Mouse (Mus musculus) retina, adult 2 months (tissue): ENCODE data around the gene Edil3.
"Not testable (repeated sequence)": the region's sequence is repeated elsewhere in the genome, so short reads cannot be mapped to it uniquely, and the experiment has no call there.

Source experiments
- DNase-seq: peaks from one replicate; pipeline ENCODE4 v3.0.0-alpha.2; 2012; ENCODE audit warnings: low read depth, low spot score

Edil3 gene

DNA sequence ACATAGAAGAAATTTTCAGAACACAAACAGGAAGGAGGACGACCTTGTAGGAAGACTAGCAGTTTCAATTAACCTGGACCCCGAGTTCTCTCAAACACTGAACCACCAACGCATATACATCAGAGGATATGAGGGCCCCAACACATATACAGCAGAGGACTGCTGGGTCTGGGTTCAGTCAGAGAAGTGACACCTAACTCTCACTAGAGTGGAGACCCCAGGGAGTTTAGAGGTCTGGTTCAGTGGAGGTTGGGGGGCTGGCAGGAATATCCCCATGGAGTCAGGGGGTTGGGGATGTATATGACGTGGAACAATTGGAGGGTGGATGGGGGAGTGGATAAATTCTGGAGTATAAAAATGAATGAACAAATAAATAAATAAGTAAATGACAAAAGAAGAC is 151.1 kb downstream of the Edil3 start:
- no peak for DNase-seq

DNA sequence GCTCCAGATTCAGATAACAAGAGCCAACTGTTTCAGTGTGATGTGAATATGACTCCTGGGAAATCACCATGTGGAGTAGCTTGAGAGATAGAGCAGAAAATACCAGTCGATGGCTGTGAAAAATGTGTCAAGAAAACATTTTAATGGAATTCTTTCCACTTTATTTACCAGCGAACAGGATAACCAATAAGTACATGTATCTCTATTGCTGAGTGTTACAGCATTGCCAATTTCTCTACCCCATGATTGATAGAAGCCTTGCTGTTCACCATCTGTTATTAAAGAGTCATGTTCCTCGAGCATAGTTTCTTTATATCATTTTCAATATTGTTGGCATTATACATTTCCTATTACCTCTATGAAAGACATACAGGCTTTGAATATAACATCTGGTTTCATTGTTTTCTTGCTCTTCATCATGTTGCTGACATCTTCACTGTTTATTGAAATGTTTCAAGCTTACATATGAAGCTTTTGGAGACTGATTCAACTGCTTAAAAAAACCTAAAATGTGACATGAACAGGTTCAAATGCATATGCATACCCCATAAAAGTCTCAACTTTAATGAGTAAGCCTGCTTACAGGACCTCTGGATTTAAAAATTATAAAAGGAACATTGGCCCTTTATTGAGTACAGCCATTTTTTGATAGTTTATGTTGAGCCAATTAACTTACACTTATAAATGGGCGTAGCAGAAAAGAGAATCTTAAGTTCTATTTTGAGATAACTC is 186.6 kb downstream of the Edil3 start:
- DNase-seq = no peak

DNA sequence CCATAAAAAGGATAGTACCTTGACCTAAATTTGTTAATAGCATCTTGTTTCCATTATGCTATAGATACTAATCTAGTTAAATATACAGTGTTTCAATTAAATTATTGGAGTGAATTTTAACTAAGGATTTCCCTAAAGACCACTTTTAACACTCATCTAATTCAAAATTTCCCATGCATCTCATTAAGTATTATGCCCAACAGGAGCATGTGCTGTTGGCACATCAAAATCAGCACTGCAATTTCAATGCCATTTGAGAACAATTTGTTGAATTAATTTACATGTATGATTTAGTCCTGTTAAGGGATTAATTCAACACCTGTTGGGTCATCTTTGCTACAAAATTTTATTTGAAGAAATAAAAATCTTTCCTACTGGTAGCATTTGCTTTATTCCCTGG is 191.2 kb downstream of the Edil3 start:
- no peak for DNase-seq

DNA sequence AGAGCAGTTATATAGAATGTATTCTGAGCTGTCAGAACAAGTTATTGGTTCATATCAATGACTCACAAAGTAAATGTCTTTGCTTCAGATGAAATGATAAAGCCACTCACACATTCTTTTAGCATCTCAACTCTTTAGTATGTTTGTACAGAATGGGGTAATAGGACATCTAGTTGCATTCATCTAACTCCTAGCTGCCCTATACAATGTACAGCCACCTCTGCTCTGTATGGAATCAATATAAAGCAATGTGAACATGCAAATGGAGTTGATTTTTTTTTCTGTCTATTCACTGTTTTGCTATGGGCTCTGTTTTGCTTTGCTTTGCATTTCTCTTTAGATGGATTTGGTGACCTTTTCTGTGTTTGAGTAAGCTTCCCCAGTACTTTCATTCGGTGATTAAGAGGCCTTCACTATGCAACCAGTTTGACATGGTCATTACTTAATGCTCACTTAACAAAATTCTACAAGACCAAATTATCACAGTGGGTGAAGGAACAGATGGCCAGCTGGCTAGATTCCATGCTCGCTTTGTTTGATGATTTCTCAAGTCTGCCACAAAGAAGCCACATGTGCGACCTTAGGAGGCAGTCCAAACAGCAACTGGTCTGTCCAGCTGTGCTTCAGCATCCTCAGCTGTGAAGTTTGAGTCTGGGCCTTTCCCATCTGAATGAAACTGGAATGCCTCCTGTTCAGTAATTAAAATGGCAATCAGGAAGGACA is 208.7 kb downstream of the Edil3 start:
- DNase-seq = no peak

DNA sequence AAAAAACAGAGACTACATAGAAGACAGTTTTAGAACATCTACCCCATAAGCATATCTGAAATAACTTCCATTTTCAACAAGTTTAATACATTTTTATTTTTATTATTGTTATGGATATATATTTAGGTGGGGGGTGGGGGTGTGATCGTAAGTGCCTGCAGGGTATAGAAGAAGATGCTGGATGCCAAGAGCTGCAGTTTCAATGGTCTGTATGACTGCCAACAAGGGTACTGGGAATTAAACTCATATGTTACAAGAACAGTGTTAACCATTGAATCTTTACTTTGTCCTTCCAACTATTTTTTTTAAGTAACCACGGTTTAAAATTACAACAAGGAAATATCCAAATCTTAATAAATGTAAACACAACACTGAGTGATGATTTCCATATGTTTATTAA is 214.4 kb downstream of the Edil3 start:
- DNase-seq = no peak

DNA sequence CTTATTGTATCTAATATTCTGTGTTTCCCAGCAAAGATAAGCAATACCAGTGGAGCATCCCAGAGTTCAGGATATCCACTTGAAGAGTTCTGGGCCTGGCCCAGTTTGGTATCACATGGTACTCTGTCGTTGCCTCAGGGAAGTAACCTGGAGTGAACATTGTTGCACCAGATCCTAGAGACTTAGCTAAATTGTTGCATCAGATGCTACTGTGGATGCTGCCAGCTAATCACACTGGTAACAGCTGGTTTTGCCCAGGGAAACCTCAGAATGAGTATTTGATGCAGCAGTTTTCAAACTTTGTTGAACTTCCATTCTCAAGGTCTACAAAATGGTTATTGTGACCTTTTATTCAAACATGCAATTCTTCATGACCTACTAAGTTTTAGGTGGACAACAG is 220.2 kb downstream of the Edil3 start:
- DNase-seq = no peak

DNA sequence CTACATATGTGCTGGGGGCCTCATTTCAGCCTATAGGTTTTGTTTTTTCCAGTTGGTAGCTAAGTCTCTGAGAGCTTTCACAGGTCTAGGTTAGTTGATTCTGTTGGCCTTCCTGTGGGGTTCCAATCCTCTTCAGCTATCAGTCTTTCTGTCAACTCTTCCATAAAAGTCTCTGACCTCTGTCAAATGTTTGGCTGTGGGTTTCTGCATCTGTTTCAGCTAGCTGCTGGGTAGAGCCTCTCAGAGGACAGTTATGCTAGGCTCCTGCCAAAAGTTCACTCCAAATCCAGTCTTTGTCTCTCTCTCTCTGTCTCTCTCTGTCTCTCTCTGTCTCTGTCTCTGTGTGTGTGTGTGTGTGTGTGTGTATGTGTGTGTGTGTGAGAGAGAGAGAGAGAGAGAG is 248.9 kb downstream of the Edil3 start:
- not testable (repeated sequence) for DNase-seq

DNA sequence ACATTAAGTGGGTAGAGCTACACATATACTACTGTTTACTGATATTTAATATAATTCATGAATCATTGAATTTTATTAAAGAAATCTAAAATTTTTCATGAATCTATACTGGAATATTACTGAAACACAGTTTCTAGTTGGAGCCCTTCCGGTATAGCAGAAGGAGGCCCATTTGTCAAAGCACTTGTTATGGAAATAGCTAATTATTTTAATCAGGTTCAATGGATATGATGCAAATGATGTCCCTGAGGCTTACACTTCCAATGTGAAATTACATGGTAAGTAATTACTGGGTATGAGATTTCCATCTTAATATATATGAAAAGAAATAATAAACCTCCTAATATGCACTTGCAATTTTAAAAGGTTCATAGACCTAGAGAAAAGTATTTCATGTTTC is 254.9 kb downstream of the Edil3 start:
- DNase-seq = no peak

DNA sequence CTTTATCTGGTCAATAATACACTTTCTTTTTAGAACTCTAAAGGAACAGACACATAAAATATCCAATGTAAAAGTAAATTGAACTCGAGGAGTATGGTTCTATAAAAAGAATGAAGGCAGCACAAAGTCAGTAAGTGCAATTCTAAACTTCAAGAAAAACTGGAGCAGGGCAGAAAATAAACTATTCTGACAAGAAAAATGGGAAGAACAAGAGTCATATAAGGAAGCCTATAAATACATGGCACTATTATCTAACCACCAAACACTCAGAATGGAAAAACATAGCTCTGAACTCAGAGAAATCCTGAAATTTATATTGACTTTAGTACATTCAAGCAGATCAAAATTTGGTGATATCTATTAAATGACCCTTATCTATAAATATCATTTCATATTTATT is 284.6 kb downstream of the Edil3 start:
- DNase-seq = no peak

DNA sequence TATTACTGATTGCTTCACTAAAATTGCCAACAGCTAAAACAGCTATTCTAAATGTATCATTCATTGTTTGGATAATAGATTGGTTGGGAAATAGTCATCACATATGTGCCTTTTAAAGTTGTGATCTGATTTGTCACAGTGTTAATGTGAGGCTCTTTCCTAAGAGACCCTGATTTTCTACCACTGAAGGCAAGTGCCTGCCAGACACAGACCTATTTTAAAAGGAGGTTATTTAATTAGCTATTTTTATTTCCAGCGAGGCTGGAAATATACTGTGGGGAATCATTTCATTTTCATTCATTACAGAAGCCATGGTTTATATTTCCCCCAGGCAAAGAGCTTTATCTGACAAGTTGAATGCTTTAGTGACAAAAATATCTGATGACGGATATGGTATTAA is 296.3 kb downstream of the Edil3 start:
- no peak for DNase-seq

DNA sequence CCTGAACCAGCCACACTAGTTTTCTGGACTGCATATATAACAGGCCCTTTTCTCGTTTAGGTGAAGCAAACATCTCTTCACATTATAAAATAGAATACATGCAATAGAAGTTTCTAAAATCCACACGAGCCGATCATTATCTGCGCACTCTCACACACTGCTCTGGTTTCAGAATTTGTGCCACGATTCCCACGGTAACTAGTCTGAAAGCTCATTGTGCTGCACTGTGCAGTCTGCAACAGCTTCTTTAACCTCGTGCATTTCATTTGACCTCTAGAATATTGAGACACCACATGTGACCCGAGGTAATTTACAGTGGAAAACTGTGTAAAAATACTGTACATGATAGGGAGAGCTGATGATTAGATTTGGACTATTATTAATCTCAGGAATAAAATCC is 298.5 kb downstream of the Edil3 start:
- DNase-seq = no peak

DNA sequence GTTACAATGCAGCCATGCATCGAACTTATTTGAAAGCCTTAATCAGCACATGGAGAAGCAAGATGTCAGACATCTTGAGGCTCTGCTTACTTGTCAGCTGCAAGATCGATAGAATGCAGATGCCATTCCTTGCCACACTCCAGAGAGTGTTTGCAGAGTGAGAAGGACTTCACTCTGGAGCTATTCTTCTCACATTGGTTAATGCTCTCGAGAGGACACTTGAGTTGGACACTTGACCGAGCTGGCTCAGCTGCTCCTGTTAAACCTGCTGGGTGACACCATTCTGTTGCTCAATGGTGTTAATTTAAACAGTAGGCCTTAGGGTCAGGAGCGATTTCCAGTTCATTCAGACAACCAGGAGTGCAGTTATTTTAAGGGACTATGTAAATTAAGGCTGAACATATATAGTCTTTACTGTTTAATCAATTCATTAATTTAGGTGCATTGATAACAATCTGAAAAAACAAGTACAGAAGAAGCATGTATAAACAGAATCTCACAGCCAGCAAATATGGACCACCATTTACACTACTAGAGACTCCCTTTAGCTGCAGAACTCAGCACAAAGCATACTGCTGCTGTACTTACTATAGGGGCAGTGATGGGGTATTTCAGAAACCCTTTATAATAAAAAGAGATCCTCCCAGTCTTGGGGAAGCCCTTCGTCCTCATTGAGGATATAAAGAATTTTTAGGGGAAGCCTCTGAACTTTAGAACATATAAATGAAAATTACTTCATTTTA is 301.4 kb downstream of the Edil3 start:
- no peak for DNase-seq

DNA sequence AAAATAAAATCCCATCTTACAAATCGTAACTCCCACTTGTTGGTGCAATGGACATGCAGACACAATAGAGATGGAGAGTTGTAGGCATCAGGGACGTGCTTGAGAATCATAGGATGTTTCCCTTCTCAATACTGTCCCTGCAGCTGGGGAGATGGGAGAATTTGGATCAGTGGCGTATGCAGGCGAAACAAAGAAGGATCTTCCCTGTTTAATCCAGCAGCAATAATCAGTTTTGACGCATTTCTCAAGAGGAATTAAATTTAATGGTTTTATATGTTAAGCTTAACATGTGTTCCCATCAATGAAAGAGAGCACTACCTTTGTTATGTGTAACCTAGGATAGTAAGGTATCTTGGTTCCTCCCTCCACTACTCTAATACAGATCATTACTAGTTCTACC is 302.1 kb downstream of the Edil3 start:
- no peak for DNase-seq

DNA sequence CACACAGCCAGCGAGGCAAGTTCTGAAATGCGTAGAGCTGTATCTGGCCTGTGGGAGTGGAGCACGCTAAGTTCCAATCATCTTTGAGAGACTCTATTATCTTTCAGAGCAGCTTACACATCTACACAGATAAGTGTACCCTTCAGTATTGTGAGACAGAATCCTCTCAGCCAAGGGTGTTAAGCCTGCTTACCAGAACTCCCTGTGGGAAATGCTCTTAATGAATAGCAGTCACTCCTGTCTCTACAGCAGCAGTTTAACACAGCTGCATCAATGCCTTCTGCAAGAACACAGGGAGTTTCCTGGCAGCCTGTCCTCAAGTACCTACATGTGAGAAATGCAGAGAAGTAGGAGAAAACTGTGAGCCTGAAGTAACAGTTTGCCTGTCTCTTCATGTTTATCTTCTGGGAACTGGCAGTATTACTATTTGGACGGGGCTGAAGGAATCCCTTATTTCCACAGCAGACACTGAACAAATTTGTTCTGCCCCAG is 324.8 kb downstream of the Edil3 start:
- DNase-seq = peak; percentile 37

DNA sequence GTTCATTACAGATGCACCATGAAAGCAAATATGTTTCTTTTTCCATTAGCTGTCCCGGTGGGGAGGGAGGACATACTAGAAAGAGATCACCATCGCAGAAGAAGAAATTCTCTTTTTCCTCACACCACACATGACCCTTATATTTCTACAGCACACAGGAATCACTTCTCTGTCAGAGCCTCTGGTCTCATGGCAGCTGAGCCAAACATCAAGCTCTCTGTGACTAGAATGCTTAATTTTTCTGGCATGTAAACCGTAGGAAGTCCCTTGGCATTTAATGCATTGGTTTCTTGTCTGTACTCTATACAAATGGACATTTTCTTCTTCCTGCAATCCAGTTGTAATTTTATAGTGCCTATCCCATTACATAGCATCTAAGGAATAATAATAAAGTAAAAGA is 330.6 kb downstream of the Edil3 start:
- no peak for DNase-seq

DNA sequence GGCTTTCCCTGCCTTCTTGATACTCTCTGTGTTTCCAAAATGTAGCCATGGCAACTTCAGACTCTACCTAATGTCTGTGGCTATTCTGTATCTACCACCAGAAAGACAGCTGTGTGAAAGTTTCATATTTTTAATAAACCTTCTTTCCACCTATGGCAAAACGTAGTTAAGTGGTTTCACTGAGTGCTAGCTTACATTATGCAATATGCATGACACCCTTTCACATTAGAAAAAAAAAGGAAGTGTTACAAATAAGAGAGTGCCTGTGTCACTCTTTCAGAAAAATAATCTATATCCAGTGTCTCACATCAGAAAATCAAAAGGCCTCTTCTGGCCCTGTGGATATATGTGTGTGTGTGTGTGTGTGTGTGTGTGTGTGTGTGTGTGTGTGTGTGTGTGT is 346.7 kb downstream of the Edil3 start:
- DNase-seq = no peak

DNA sequence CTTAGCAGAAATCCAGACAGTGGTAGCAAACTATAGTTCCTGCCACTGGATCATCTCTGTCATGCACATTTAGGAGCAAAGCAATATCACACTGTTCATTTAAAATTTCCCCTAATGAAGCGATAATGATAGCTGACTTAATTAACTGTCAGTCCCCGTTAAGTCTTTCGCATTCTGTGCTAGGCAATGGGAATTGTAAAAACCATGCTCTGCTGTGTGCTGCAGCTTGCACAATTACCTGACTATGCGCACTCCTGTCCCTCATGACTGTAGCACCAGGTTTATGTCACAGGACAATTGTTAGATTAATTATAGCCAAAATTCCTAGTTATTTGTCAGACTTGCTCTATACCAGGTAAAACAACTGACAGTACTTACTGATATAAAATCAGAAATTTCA is 348.8 kb downstream of the Edil3 start:
- DNase-seq = no peak

DNA sequence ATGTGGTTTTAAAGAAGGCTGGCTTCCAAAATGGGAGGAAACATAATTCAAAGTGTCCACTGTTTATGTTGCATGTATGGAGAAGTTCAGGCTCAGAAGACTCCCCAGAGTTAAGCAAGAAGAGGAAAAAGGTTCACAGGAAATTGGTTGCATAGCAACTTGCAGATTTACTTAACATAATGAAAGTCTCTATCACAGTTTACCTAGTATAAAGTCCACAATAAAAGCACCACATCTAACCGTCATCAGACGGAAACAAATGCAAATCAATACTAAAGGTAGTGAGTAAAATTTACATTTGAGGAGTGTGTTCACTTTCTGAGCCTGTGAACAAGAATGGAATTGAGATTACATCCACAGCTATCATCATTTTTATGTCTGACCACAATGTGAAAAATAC is 353.9 kb downstream of the Edil3 start:
- DNase-seq = no peak

DNA sequence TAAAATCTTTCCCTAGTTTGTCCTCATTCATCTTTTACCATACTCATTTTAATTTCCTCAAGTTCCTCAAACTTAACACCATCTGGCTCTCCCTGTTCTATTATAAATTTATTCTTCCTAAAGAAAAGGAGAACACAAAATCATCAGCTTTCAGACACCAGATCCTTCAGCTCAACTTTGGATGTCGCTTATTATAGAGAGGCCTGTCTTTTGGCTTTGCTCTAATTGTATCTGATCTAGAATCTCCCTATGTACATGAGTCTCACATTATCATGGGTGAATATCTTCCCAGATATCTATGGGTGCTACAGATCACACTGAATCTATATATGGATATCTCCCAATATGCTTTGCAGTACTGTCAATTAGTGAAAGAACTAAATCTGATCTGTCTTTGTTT is 367.8 kb downstream of the Edil3 start:
- no peak for DNase-seq

DNA sequence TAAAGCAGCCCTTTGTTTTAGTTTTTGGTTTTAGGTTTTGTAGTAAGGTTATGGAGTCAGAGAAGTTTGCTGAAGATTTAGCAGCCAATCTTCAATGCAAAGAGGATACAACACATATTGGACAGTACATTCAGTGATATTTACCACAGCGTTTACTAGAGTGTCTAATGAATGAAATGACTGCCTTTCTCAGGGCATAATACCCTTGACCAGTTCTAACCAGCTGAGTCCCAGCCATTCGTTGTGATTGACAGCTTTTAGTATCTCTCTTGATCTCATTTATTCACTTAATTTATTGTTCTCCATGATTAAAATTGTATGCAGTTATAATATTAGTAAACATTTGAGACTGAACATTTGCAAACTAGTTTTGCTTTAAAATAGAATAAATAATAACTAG is 375.7 kb downstream of the Edil3 start:
- no peak for DNase-seq

DNA sequence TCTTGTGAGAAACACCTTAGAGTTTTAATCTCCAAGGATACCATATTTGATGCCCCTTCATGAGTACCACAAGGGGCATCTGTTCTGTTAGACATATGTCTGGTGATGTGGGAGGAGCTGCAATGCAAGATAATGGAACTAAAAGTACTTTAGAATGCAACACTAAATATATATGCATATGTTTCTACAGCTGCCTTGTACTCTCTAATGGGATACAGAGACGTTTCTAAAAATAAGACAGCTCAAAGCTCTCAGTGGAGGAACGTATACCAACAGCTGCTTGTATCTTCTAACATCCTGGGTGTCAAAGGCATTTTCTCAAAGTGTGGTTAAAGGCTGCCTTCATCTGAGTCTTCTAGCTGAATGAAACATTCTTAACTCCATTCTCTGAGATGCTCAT is 378.0 kb downstream of the Edil3 start:
- no peak for DNase-seq

DNA sequence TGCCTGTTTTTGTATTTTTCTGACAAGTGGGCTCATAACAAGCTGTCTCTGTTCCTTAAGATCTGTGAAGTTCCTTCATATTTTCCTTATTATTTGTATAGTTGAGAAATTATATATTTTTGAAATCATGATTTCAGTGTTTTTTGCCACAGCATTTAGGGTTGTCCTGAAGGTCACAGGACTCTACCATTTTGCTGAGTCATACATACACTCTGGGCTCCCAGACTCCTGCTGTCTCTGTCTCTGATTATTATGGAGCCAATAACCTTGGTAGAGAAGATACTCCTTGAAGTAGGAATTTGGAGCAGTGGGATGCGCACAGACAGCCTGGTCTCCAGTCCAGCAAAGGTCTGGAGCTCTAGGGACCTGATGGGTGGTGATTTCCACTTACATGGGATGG is 416.8 kb downstream of the Edil3 start:
- no peak for DNase-seq
